In genomic region chr4:119004613-119005339, GRCm38 (mm10) we compare ENCODE assay signal across 7 mouse cellular contexts. TPM values are rescaled to one million over a fixed set of nuclear protein-coding genes. Genes with fewer than 3 reads are reported as not detected.
DNase-seq lines count a peak whose midpoint lies in the region; ATAC-seq and TF ChIP-seq lines count a peak whose summit lies in the region.

No protein-coding gene starts in this region.

- H3K9ac ChIP-seq in limb, embryonic 11.5 days (ENCODE audit: low read length), result no peak overlapping the region
- no peak overlapping the region for H3K9ac ChIP-seq in midbrain, embryonic 14.5 days (replicated peaks; ENCODE audit: low read length)

- peak; percentile 79 to 95 for DNase-seq in adrenal gland, adult (ENCODE audit: inconsistent age in 2 of 2, low spot score in 1 of 2)
- DNase-seq in gastrocnemius, postnatal 4 days (ENCODE audit: low spot score in 2 of 2), result peak; percentile 71 to 85
- DNase-seq in kidney, adult 2 months, result peak; percentile 89
- peak; percentile 95 for DNase-seq in limb, embryonic 11.5 days (ENCODE audit: low spot score)
- DNase-seq in midbrain, embryonic 14.5 days, result peak; percentile 91
- peak; percentile 59 for DNase-seq in spleen, adult 12 weeks (ENCODE audit: low spot score)

- no peak for TF ChIP-seq POLR2A in cortical plate, adult 2 months (IDR thresholded peaks at IDR 0.05; ENCODE audit: extremely low read depth, insufficient read depth, low read length)
- TF ChIP-seq POLR2A in kidney, adult 2 months (IDR thresholded peaks at IDR 0.05; ENCODE audit: low read depth, low read length), result no peak

- H3K27ac ChIP-seq in cortical plate, adult 2 months (ENCODE audit: insufficient read depth, low read length), result no peak overlapping the region
- no peak overlapping the region for H3K27ac ChIP-seq in kidney, adult 2 months (ENCODE audit: insufficient read depth, low read depth, low read length)
- no peak overlapping the region for H3K27ac ChIP-seq in limb, embryonic 11.5 days (replicated peaks; ENCODE audit: low read depth, low read length)
- no peak overlapping the region for H3K27ac ChIP-seq in midbrain, embryonic 14.5 days (replicated peaks; ENCODE audit: low read depth, low read length)

- no peak overlapping the region for H3K4me2 ChIP-seq in limb, embryonic 11.5 days (ENCODE audit: low read depth, severe bottlenecking)
- no peak overlapping the region for H3K4me2 ChIP-seq in midbrain, embryonic 14.5 days (ENCODE audit: low read length)

- no peaks in the 10 kb centered on the region for H3K27me3 ChIP-seq in kidney, adult 2 months (replicated peaks; ENCODE audit: control insufficient read depth, insufficient read depth, low read length)
- H3K27me3 ChIP-seq in limb, embryonic 11.5 days (ENCODE audit: control insufficient read depth, insufficient read depth, low read length), result no peaks in the 10 kb centered on the region; the same call in 1 of the 2 replicates
- H3K27me3 ChIP-seq in midbrain, embryonic 14.5 days (ENCODE audit: control insufficient read depth, insufficient read depth, low read length), result no peaks in the 10 kb centered on the region

- H3K36me3 ChIP-seq in kidney, adult 2 months (ENCODE audit: control insufficient read depth, insufficient read depth, low read length), result no peaks in the 10 kb centered on the region
- no peaks in the 10 kb centered on the region for H3K36me3 ChIP-seq in limb, embryonic 11.5 days (ENCODE audit: control insufficient read depth, insufficient read depth, low read length)
- no peaks in the 10 kb centered on the region for H3K36me3 ChIP-seq in midbrain, embryonic 14.5 days (ENCODE audit: control insufficient read depth, insufficient read depth, low read length)

- no peaks in the 10 kb centered on the region; the same call in 1 of the 2 replicates for H3K4me1 ChIP-seq in cortical plate, adult 2 months (ENCODE audit: control insufficient read depth, insufficient read depth, low read length)
- H3K4me1 ChIP-seq in kidney, adult 2 months (ENCODE audit: control insufficient read depth, insufficient read depth, low read length), result peaks cover 3% of the 10 kb centered on the region; the same call in 1 of the 2 replicates
- H3K4me1 ChIP-seq in limb, embryonic 11.5 days (ENCODE audit: control insufficient read depth, insufficient read depth, low read length), result no peaks in the 10 kb centered on the region
- no peaks in the 10 kb centered on the region for H3K4me1 ChIP-seq in midbrain, embryonic 14.5 days (ENCODE audit: control insufficient read depth, insufficient read depth, low read length)

- ATAC-seq in limb, embryonic 11.5 days (ENCODE audit: insufficient number of reproducible peaks, low FRiP score, low TSS enrichment, low read depth), result peak; percentile 51; the same call in 1 of the 2 replicates
- peak; percentile 75 for ATAC-seq in midbrain, embryonic 14.5 days (ENCODE audit: low FRiP score, low TSS enrichment)

- H3K9me3 ChIP-seq in limb, embryonic 11.5 days (ENCODE audit: control insufficient read depth, low read length), result no peaks in the 10 kb centered on the region
- no peaks in the 10 kb centered on the region for H3K9me3 ChIP-seq in midbrain, embryonic 14.5 days (ENCODE audit: control insufficient read depth, low read length)

- H3K4me3 ChIP-seq in cortical plate, adult 2 months (ENCODE audit: insufficient read depth, low read length), result no peak overlapping the region
- no peak overlapping the region for H3K4me3 ChIP-seq in kidney, adult 2 months (ENCODE audit: insufficient read depth, low read depth, low read length)
- H3K4me3 ChIP-seq in limb, embryonic 11.5 days (ENCODE audit: low read depth, low read length), result no peak overlapping the region
- H3K4me3 ChIP-seq in midbrain, embryonic 14.5 days (replicated peaks; ENCODE audit: low read depth, low read length), result no peak overlapping the region

- 31% methylated on average over 7 of the region's 7 CpGs for WGBS in kidney, adult 2 months
- WGBS in limb, embryonic 11.5 days, result 51% methylated on average over 7 of the region's 7 CpGs
- 45% methylated on average over 7 of the region's 7 CpGs for WGBS in midbrain, embryonic 14.5 days

- peak; percentile 92 for TF ChIP-seq CTCF in cortical plate, adult 2 months (IDR thresholded peaks at IDR 0.05; ENCODE audit: extremely low read depth, insufficient read depth, low read length)
- peak; percentile 93 for TF ChIP-seq CTCF in kidney, adult 2 months (conservative IDR thresholded peaks at IDR 0.05; ENCODE audit: insufficient read depth, insufficient read length, low read depth, low read length)

RNA-seq across cellular contexts. Expression of gene Lao1, which starts 43.4 kb away (rescaled TPM):
- polyA plus RNA-seq in cortical plate, adult 2 months (2012; rRNA removed), result 0.10 and 0.17 TPM in 2 replicates
- total RNA-seq in gastrocnemius, postnatal 4 days (2021), result not detected
- polyA plus RNA-seq in kidney, adult 2 months (2012; rRNA removed), result not detected in 2 replicates
- polyA plus RNA-seq in limb, embryonic 11.5 days (2014; fragmentation: Nextera tagmentation; extraction: Ambion mirVana), result not detected in 2 replicates
- not detected in 2 replicates for polyA plus RNA-seq in midbrain, embryonic 14.5 days (2014; fragmentation: Nextera tagmentation; extraction: Ambion mirVana)
